8 mouse cellular contexts compared by ENCODE assay signal in the genomic region with DNA sequence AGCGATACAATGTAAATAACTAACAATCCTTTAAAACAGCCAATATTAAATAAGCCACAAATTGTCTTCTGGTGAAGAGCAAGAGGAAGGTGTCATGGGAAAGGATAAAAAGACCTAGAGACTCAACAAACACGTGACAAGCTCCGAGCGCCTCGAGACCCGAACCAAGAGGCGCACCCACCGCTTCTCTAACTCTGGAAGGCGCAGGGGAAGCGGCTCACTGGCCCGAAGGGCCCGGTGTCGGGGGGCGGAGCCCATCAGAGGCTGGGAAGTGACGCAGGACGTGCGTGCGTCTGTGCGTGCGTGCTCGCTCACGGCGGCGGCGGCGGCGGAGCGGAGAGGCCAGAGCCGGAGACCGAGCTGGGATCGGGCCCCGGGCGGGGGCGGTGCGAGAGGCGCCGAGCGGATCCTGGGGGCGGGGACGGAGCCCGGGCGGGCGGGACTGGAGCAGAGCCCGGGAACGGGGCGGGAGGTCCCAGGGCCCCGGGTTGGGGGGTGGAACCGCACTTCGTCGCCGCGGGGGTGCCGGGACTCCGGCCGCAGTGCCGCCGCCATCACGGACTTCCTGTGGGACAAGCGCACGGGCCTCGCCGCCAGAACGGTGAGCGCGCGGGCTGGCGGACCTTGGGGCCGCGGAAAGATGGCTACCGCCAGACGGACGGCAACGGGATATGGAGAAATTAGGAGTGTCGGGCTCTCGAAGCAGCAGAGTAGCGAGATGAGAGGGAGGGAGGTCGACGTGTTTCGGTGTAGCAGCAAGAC. TPM values are rescaled to one million over a fixed set of nuclear protein-coding genes. Genes with fewer than 3 reads are reported as not detected.
DNase-seq lines count a peak whose midpoint lies in the region; ATAC-seq and TF ChIP-seq lines count a peak whose summit lies in the region.

Gene Clk2 (plus strand): TSS at position 290 of the 762 bp plus-strand sequence.

- peak; percentile 97 for ATAC-seq in forebrain, embryonic 15.5 days (replicated peaks)
- ATAC-seq in lung, embryonic 14.5 days (ENCODE audit: insufficient read depth): peak; percentile 98

- TF ChIP-seq POLR2A in olfactory bulb, adult 2 months (IDR thresholded peaks at IDR 0.05; ENCODE audit: insufficient read depth, low read depth, low read length): peak; percentile 88
- peak; percentile 95 for TF ChIP-seq POLR2A in thymus, adult 2 months (IDR thresholded peaks at IDR 0.05; ENCODE audit: control insufficient read depth, extremely low read depth, insufficient read depth, low read length, poor library complexity)

- H3K9me3 ChIP-seq in forebrain, embryonic 15.5 days: no peaks in the 10 kb centered on the region
- no peaks in the 10 kb centered on the region for H3K9me3 ChIP-seq in lung, embryonic 14.5 days (ENCODE audit: low read depth, low read length)

- peak within 1 kb of the TSS; percentile 84 for H3K4me3 ChIP-seq in forebrain, embryonic 15.5 days
- H3K4me3 ChIP-seq in layer of hippocampus, adult 2 months: peak within 1 kb of the TSS; percentile 84
- H3K4me3 ChIP-seq in lung, embryonic 14.5 days (ENCODE audit: low read depth, low read length): peak within 1 kb of the TSS; percentile 93
- peak within 1 kb of the TSS; percentile 96 for H3K4me3 ChIP-seq in olfactory bulb, adult 2 months (ENCODE audit: insufficient read depth, low read depth, low read length)
- H3K4me3 ChIP-seq in thymus, adult 2 months (ENCODE audit: control insufficient read depth, insufficient read depth, low read length): peak within 1 kb of the TSS; percentile 92

- WGBS in forebrain, embryonic 15.5 days: under 1% methylated on average over 69 of the region's 79 CpGs
- under 1% methylated on average over 76 of the region's 79 CpGs for WGBS in lung, embryonic 14.5 days
- WGBS in olfactory bulb, adult 2 months: under 1% methylated on average over 79 of the region's 79 CpGs
- under 1% methylated on average over 69 of the region's 79 CpGs for WGBS in thymus, adult 2 months

- H3K4me1 ChIP-seq in forebrain, embryonic 15.5 days: peaks cover 31% of the 10 kb centered on the region
- H3K4me1 ChIP-seq in lung, embryonic 14.5 days (ENCODE audit: insufficient read depth): no peaks in the 10 kb centered on the region
- H3K4me1 ChIP-seq in olfactory bulb, adult 2 months (ENCODE audit: control insufficient read depth, insufficient read depth, low read length): peaks cover 9% of the 10 kb centered on the region; the same call in 1 of the 2 replicates
- peaks cover 12% of the 10 kb centered on the region for H3K4me1 ChIP-seq in thymus, adult 2 months (replicated peaks; ENCODE audit: control insufficient read depth, insufficient read depth, low read length)

- H3K4me2 ChIP-seq in forebrain, embryonic 15.5 days (replicated peaks): peak within 1 kb of the TSS; percentile 66
- H3K4me2 ChIP-seq in lung, embryonic 14.5 days: peak within 1 kb of the TSS; percentile 66

- no peak for TF ChIP-seq CTCF in layer of hippocampus, adult 2 months (conservative IDR thresholded peaks at IDR 0.05)
- no peak for TF ChIP-seq CTCF in lung, embryonic 14.5 days (IDR thresholded peaks at IDR 0.05; ENCODE audit: low read depth)
- TF ChIP-seq CTCF in olfactory bulb, adult 2 months (IDR thresholded peaks at IDR 0.05; ENCODE audit: insufficient read depth, low read depth, low read length): no peak
- TF ChIP-seq CTCF in thymus, adult 2 months (IDR thresholded peaks at IDR 0.05; ENCODE audit: borderline replicate concordance, control insufficient read depth, extremely low read depth, insufficient read depth, low read length, poor library complexity): 0 out of 2 replicates have a peak, but pooled peaks have one; percentile 15

- peak within 1 kb of the TSS; percentile 96 for H3K9ac ChIP-seq in forebrain, embryonic 15.5 days (replicated peaks)
- peak within 1 kb of the TSS; percentile 97 for H3K9ac ChIP-seq in lung, embryonic 14.5 days

- intact Hi-C loops in heart, postnatal 25 days (cut with DNase I): loop anchor here (5.0 kb wide), 1 partner anchor 72 kb away; the partner anchor contains the start of gene Rusc1

- H3K27me3 ChIP-seq in forebrain, embryonic 15.5 days: no peaks in the 10 kb centered on the region
- no peaks in the 10 kb centered on the region for H3K27me3 ChIP-seq in lung, embryonic 14.5 days (ENCODE audit: insufficient read depth, low read length)
- no peaks in the 10 kb centered on the region for H3K27me3 ChIP-seq in thymus, adult 2 months (ENCODE audit: control insufficient read depth, insufficient read depth, low read length)

- H3K27ac ChIP-seq in forebrain, embryonic 15.5 days (replicated peaks): peak within 1 kb of the TSS; percentile 94
- H3K27ac ChIP-seq in layer of hippocampus, adult 2 months: peak within 1 kb of the TSS; percentile 95
- H3K27ac ChIP-seq in lung, embryonic 14.5 days (ENCODE audit: low read depth): peak within 1 kb of the TSS; percentile 98
- H3K27ac ChIP-seq in olfactory bulb, adult 2 months (ENCODE audit: insufficient read depth, low read depth, low read length): peak within 1 kb of the TSS; percentile 85
- peak within 1 kb of the TSS; percentile 61 for H3K27ac ChIP-seq in thymus, adult 2 months (ENCODE audit: control insufficient read depth, insufficient read depth, low read length)

- H3K36me3 ChIP-seq in forebrain, embryonic 15.5 days: peaks cover 26% of the 10 kb centered on the region
- H3K36me3 ChIP-seq in lung, embryonic 14.5 days (ENCODE audit: insufficient read depth): peaks cover 35% of the 10 kb centered on the region
- H3K36me3 ChIP-seq in thymus, adult 2 months (ENCODE audit: control insufficient read depth, insufficient read depth, low read length): peaks cover 25% of the 10 kb centered on the region

- peak; percentile 95 for DNase-seq in ES-CJ7 (ENCODE audit: low read depth, low spot score)
- DNase-seq in cerebellum, adult 11 months: peak; percentile 91
- DNase-seq in heart, postnatal 25 days (ENCODE audit: low spot score): peak; percentile 93
- peak; percentile 94 for DNase-seq in layer of hippocampus, adult 2 months (ENCODE audit: low spot score in 2 of 2)
- peak; percentile 97 for DNase-seq in lung, embryonic 14.5 days
- DNase-seq in thymus, adult 2 months: peak; percentile 96

RNA-seq across cellular contexts. Expression of gene Clk2, which starts in this region (rescaled TPM):
- 26.5 and 26.9 TPM in 2 replicates for polyA plus RNA-seq in forebrain, embryonic 15.5 days (2015; fragmentation: Nextera tagmentation; extraction: Ambion mirVana)
- total RNA-seq in heart, postnatal 25 days (2021): 10 to 100 TPM; 18.1 to 18.7 TPM
- 10 to 100 TPM; 47.8 to 56.1 TPM for total RNA-seq in layer of hippocampus, adult 2 months (2021)
- 26.1 and 26.4 TPM in 2 replicates for polyA plus RNA-seq in lung, embryonic 14.5 days (2014; fragmentation: Nextera tagmentation; extraction: Ambion mirVana)
- polyA plus RNA-seq in olfactory bulb, adult 2 months (2012; ENCODE audit: insufficient read depth, insufficient read length, low replicate concordance, missing spikeins): not detected in 2 replicates
- polyA plus RNA-seq in thymus, adult 2 months (2012; rRNA removed): 117 and 126 TPM in 2 replicates

Comparison
In these comparisons a context has a peak if more than half of its experiments do, and no peak if none do; other contexts are left out.
1. Peak in every context shown above with its lines: DNase-seq, ATAC-seq, H3K4me3 ChIP-seq and H3K27ac ChIP-seq.